Mouse (Mus musculus): ENCODE data around the gene Wiz. TPM values are rescaled to one million over a fixed set of nuclear protein-coding genes. Genes with fewer than 3 reads are reported as not detected.

Wiz gene
- polyA plus RNA-seq, 2 experiments, result 5.5 to 9.8 TPM

DNA sequence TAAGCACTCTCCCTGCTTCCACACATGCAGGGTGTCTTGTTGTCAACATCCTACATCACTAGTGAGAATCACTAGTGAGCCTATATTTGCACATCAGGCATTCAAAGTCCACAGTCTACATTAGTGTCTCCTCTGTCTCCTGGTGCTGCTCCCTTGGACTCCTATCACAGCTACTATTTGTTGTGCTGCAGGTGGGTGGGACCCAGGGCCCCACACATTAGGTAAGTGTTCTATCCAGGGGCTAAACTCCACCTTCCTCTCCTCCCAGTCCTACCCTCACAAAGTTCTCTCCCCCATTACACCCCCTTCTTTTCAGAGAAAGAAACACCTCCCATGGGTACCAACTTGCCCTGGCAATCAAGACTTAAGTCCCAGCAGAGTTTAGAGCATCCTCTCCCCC is 37.4 kb upstream of the Wiz start:
- H3K4me2 ChIP-seq (ENCODE audit: low read depth), result no peak overlapping the region
- peaks cover 0 to 3% of the 10 kb centered on the region in 2 experiments; a peak in 2 of 4 replicates for H3K4me1 ChIP-seq (replicated peaks; ENCODE audit: control insufficient read depth in 2 of 2, insufficient read depth in 2 of 2, low read length in 1 of 2)
- H3K9ac ChIP-seq (replicated peaks), result no peak overlapping the region
- no peaks in the 10 kb centered on the region for H3K9me3 ChIP-seq (ENCODE audit: control insufficient read depth, low read length)
- TF ChIP-seq EP300 (IDR thresholded peaks at IDR 0.05; ENCODE audit: low read depth) (no peak), CTCF (IDR thresholded peaks at IDR 0.05; ENCODE audit: low read depth) (no peak)
- no peak overlapping the region for H3K4me3 ChIP-seq (ENCODE audit: insufficient read depth in 1 of 2, low read depth in 2 of 2, low read length in 2 of 2)
- H3K27ac ChIP-seq, result no peak overlapping the region
- H3K36me3 ChIP-seq (replicated peaks; ENCODE audit: control insufficient read depth, insufficient read depth, low read depth), result no peaks in the 10 kb centered on the region
- ATAC-seq (ENCODE audit: insufficient read depth), result peak; percentile 45; the same call in 1 of the 2 replicates
- no peak for DNase-seq (ENCODE audit: low read depth in 3 of 3, low spot score in 3 of 3)
- H3K27me3 ChIP-seq (ENCODE audit: control insufficient read depth, insufficient read depth, low read length), result no peaks in the 10 kb centered on the region

DNA sequence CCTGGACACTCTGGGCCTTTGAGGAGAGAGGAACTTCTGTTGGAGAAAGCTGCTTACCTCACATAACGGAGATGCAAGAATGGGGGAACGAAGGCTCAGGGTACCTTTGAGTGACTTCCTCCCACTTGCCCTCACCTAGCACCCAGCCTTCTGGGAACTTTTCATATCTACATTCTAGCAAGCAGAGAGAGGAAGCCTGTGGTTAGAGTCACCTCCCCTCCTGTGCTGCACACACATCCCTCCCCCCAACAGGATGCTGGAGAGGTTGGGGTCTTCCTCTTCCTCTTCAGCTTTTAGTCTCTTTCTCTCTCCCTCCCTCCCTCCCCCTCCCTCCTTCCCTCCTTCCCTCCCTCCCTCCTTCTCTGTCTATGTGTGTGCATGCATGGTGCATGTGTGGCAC is 34.8 kb upstream of the Wiz start, which contains the start of gene Pglyrp2:
Gene Pglyrp2, minus strand, starts transcription at position 134 of the 400 bp plus-strand sequence.
- H3K4me3 ChIP-seq (ENCODE audit: insufficient read depth in 1 of 2, low read depth in 2 of 2, low read length in 2 of 2), result no peak within 1 kb of the TSS
- TF ChIP-seq CTCF (IDR thresholded peaks at IDR 0.05; ENCODE audit: low read depth) (no peak), EP300 (IDR thresholded peaks at IDR 0.05; ENCODE audit: low read depth) (no peak)
- no peaks in the 10 kb centered on the region for H3K9me3 ChIP-seq (ENCODE audit: control insufficient read depth, low read length)
- no peaks in the 10 kb centered on the region for H3K27me3 ChIP-seq (ENCODE audit: control insufficient read depth, insufficient read depth, low read length)
- no peak within 1 kb of the TSS for H3K4me2 ChIP-seq (ENCODE audit: low read depth)
- DNase-seq (ENCODE audit: low read depth in 3 of 3, low spot score in 3 of 3) (no peak), ATAC-seq (ENCODE audit: insufficient read depth) (no peak)
- H3K36me3 ChIP-seq (replicated peaks; ENCODE audit: control insufficient read depth, insufficient read depth, low read depth), result no peaks in the 10 kb centered on the region
- no peak within 1 kb of the TSS for H3K9ac ChIP-seq (replicated peaks)
- no peak within 1 kb of the TSS for H3K27ac ChIP-seq
- WGBS (ENCODE audit: insufficient replicate concordance), result 20% methylated on average over 2 of the region's 2 CpGs
- peaks cover 0 to 6% of the 10 kb centered on the region in 2 experiments; a peak in 2 of 4 replicates for H3K4me1 ChIP-seq (replicated peaks; ENCODE audit: control insufficient read depth in 2 of 2, insufficient read depth in 2 of 2, low read length in 1 of 2)

DNA sequence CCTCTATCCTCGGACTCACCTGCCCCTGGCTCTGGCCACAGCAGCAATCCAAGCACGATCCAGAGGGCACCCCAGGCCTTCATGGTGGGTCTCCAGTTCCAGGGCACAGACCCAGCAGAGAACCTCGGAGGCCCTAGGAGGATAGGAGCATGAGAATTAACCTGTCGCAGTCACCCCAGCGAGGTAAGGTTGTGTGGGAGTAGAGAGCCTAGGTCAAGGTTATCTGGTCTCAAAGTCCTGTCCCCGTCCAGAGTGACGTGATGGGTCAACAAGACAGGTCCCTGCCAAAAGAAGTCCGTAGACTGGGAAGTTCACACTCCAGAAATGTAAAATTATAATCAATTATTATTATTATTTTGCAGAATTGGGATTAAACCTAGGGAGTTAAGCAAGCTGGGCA is 31.5 kb upstream of the Wiz start:
- Histone ChIP-seq H3K4me3 (ENCODE audit: insufficient read depth in 1 of 2, low read depth in 2 of 2, low read length in 2 of 2) (no peak overlapping the region), H3K9me3 (ENCODE audit: control insufficient read depth, low read length) (no peaks in the 10 kb centered on the region), H3K9ac (replicated peaks) (no peak overlapping the region), H3K27ac (no peak overlapping the region), H3K4me2 (ENCODE audit: low read depth) (no peak overlapping the region), H3K36me3 (replicated peaks; ENCODE audit: control insufficient read depth, insufficient read depth, low read depth) (no peaks in the 10 kb centered on the region), H3K4me1 (replicated peaks; ENCODE audit: control insufficient read depth in 2 of 2, insufficient read depth in 2 of 2, low read length in 1 of 2) (peaks cover 0 to 6% of the 10 kb centered on the region in 2 experiments; a peak in 2 of 4 replicates), H3K27me3 (ENCODE audit: control insufficient read depth, insufficient read depth, low read length) (no peaks in the 10 kb centered on the region)
- DNase-seq (ENCODE audit: low read depth in 3 of 3, low spot score in 3 of 3) (no peak), ATAC-seq (ENCODE audit: insufficient read depth) (peak; percentile 21; the same call in 1 of the 2 replicates)
- 65% methylated on average over 8 of the region's 8 CpGs for WGBS (ENCODE audit: insufficient replicate concordance)
- TF ChIP-seq CTCF (IDR thresholded peaks at IDR 0.05; ENCODE audit: low read depth) (no peak), EP300 (IDR thresholded peaks at IDR 0.05; ENCODE audit: low read depth) (no peak)

DNA sequence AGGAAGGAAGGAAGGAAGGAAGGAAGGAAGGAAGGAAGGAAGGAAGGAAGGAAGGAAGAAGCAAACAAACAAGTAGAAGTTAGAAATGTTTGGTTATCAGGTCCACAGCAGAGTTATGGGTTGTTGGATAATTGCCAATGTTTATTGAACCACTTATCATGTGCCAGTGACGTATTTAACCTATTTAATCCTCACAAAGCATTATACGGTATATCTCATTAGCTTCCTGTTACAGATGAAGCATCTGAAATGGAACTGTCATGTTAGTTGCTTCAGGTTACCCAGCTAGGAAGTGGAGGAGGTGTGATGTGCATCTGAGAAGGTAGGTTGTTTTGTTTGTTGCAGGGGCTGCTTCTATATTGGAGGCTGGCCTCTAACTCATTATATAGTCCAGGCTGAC is 30.8 kb upstream of the Wiz start:
- H3K4me2 ChIP-seq (ENCODE audit: low read depth), result no peak overlapping the region
- ATAC-seq (ENCODE audit: insufficient read depth) (no peak), DNase-seq (ENCODE audit: low read depth in 3 of 3, low spot score in 3 of 3) (no peak)
- H3K9me3 ChIP-seq (ENCODE audit: control insufficient read depth, low read length), result no peaks in the 10 kb centered on the region
- H3K4me1 ChIP-seq (replicated peaks; ENCODE audit: control insufficient read depth in 2 of 2, insufficient read depth in 2 of 2, low read length in 1 of 2), result peaks cover 0 to 6% of the 10 kb centered on the region in 2 experiments; a peak in 2 of 4 replicates
- H3K36me3 ChIP-seq (replicated peaks; ENCODE audit: control insufficient read depth, insufficient read depth, low read depth), result no peaks in the 10 kb centered on the region
- TF ChIP-seq EP300 (IDR thresholded peaks at IDR 0.05; ENCODE audit: low read depth), result no peak
- TF ChIP-seq CTCF (IDR thresholded peaks at IDR 0.05; ENCODE audit: low read depth), result no peak
- H3K27me3 ChIP-seq (ENCODE audit: control insufficient read depth, insufficient read depth, low read length), result no peaks in the 10 kb centered on the region
- no peak overlapping the region for H3K4me3 ChIP-seq (ENCODE audit: insufficient read depth in 1 of 2, low read depth in 2 of 2, low read length in 2 of 2)
- 52% methylated on average over 2 of the region's 2 CpGs for WGBS (ENCODE audit: insufficient replicate concordance)
- H3K9ac ChIP-seq (replicated peaks), result no peak overlapping the region
- H3K27ac ChIP-seq, result no peak overlapping the region

DNA sequence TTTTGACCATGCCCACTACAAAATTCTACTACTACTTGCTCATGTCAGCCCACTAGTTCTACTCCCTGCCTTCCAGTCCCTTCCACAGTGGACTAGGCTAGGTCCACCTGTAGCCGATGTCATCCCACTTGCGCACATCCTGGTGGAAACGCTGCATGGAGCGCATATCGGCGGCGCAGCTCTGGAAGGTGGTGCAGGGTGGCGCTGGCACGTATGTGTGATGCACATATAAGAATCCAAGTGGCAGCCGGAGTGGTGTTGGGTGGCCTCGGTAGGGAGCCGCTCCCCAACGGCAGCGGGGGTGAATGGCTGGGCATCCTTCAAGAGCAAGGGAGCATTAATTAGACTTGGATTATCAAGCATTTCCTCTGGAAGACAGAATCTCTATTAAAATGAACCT is 27.5 kb upstream of the Wiz start:
- TF ChIP-seq CTCF (IDR thresholded peaks at IDR 0.05; ENCODE audit: low read depth) (no peak), EP300 (IDR thresholded peaks at IDR 0.05; ENCODE audit: low read depth) (no peak)
- DNase-seq (ENCODE audit: low read depth in 3 of 3, low spot score in 3 of 3), result no peak
- 93% methylated on average over 14 of the region's 14 CpGs for WGBS (ENCODE audit: insufficient replicate concordance)

More for the DNA sequence above, 27.5 kb upstream of the Wiz start:
- ATAC-seq (ENCODE audit: insufficient read depth), result no peak
- no peak overlapping the region for H3K27ac ChIP-seq
- no peaks in the 10 kb centered on the region for H3K36me3 ChIP-seq (replicated peaks; ENCODE audit: control insufficient read depth, insufficient read depth, low read depth)
- no peaks in the 10 kb centered on the region for H3K27me3 ChIP-seq (ENCODE audit: control insufficient read depth, insufficient read depth, low read length)
- no peak overlapping the region for H3K4me3 ChIP-seq (ENCODE audit: insufficient read depth in 1 of 2, low read depth in 2 of 2, low read length in 2 of 2)
- no peaks in the 10 kb centered on the region for H3K9me3 ChIP-seq (ENCODE audit: control insufficient read depth, low read length)
- peaks cover 0 to 3% of the 10 kb centered on the region in 2 experiments; a peak in 2 of 4 replicates for H3K4me1 ChIP-seq (replicated peaks; ENCODE audit: control insufficient read depth in 2 of 2, insufficient read depth in 2 of 2, low read length in 1 of 2)
- no peak overlapping the region for H3K9ac ChIP-seq (replicated peaks)
- no peak overlapping the region for H3K4me2 ChIP-seq (ENCODE audit: low read depth)

Measured in liver, embryonic 14.5 days (tissue).